Mouse (Mus musculus) forebrain, embryonic 15.5 days (tissue): ENCODE data around the gene Cct8. TPM values are rescaled to one million over a fixed set of nuclear protein-coding genes. Genes with fewer than 3 reads are reported as not detected.

Experiments used
- ATAC-seq: fragments of 200-750 bp; cut with Nextera tagmentation; replicated peaks from 2 replicates; pipeline ENCODE4 v1.8.0; 2017; ENCODE audit warnings: mild to moderate bottlenecking, moderate TSS enrichment, moderate library complexity
- H3K27ac ChIP-seq: fragments of 300-500 bp; sonication (generic); replicated peaks from 2 replicates; pipeline ENCODE4 v1.5.1; 2015; ENCODE audit warnings: mild to moderate bottlenecking, inconsistent platforms
- H3K27me3 ChIP-seq: fragments of 300-500 bp; sonication (generic); 2 replicates; pipeline ENCODE4 v1.6.1; 2015; ENCODE audit warnings: inconsistent platforms
- H3K36me3 ChIP-seq: fragments of 300-500 bp; sonication (generic); 2 replicates; pipeline ENCODE4 v1.6.1; 2015; ENCODE audit warnings: mild to moderate bottlenecking, inconsistent platforms
- H3K4me1 ChIP-seq: fragments of 300-500 bp; sonication (generic); 2 replicates; pipeline ENCODE4 v1.6.1; 2015; ENCODE audit warnings: inconsistent platforms
- H3K4me2 ChIP-seq: fragments of 300-500 bp; sonication (generic); replicated peaks from 2 replicates; pipeline ENCODE4 v1.6.1; 2015; ENCODE audit warnings: mild to moderate bottlenecking, inconsistent platforms
- H3K4me3 ChIP-seq: fragments of 300-500 bp; sonication (generic); 2 replicates; pipeline ENCODE4 v1.5.1; 2015; ENCODE audit warnings: mild to moderate bottlenecking, inconsistent platforms
- H3K9ac ChIP-seq: fragments of 300-500 bp; sonication (generic); replicated peaks from 2 replicates; pipeline ENCODE4 v1.6.1; 2015; ENCODE audit warnings: mild to moderate bottlenecking, inconsistent platforms
- H3K9me3 ChIP-seq: fragments of 300-500 bp; sonication (generic); 2 replicates; pipeline ENCODE4 v1.6.1; 2016; ENCODE audit warnings: inconsistent platforms
- WGBS: fragments of 180-500 bp; shearing (Covaris S2); methylation state at CpG from one replicate; pipeline ENCODE4 v1.1.7; 2015; ENCODE audit warnings: mixed read lengths; 5-methylcytosine and 5-hydroxymethylcytosine counted together
- polyA plus RNA-seq: library from polyadenylated mRNA; unstranded; fragments of >200 nt; fragmentation: Nextera tagmentation; extraction: Ambion mirVana; gene quantifications from 2 replicates; pipeline ENCODE4 v1.2.1, GENCODE M21; 2015

Cct8 gene
- polyA plus RNA-seq, 1 experiment from 2014 or later, result 454 TPM

DNA sequence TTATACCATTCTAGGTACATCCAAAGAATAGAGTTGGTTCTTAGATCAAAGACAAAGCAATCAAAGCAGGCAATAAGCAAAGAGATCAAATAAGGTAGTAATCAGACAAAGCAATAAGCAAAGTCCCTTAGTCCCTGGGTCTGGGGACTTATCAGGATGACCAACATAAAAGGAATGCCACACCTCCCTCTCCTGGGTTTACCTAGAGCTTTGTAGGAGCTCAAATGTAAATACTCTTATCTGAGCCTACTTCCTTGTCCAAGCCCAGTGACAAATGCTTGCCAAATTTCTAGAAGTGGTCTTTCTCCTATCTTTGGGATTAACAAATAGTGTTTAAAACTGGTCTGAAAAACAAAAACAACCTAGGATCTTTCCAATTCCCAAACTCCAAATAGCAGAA lies 52.4 kb downstream of the Cct8 start:
- Histone ChIP-seq H3K9ac (no peak overlapping the region), H3K27me3 (0 out of 2 replicates have a peak, but pooled peaks cover 4% of the 10 kb centered on the region), H3K4me2 (no peak overlapping the region), H3K36me3 (no peaks in the 10 kb centered on the region), H3K4me3 (no peak overlapping the region), H3K27ac (no peak overlapping the region), H3K4me1 (peaks cover 11% of the 10 kb centered on the region), H3K9me3 (no peaks in the 10 kb centered on the region)
- no peak for ATAC-seq

DNA sequence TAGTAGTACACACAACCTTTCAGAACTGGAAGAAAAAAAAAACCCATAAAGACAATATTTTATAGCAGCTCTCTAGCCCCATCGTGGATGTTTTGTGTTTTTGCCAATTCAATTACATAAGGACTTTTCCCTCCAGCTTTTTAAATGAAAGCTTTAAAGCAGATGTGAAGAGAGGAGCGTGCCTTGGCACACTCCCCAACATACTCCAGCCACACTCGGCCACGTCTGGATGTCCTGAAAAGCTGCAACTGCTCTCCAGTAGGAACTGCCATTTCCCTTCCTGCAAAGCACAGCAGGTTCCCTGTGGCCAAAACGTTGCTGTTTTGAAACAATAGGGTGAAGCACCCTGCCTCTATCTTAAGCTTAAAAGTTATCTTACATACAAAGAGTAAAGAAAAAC lies 53.4 kb downstream of the Cct8 start:
- no peak overlapping the region for H3K4me3 ChIP-seq
- no peaks in the 10 kb centered on the region for H3K36me3 ChIP-seq
- 57% methylated on average over 5 of the region's 5 CpGs for WGBS
- no peak for ATAC-seq
- no peak overlapping the region for H3K27ac ChIP-seq
- peaks cover 11% of the 10 kb centered on the region for H3K4me1 ChIP-seq
- H3K9me3 ChIP-seq, result no peaks in the 10 kb centered on the region
- H3K27me3 ChIP-seq, result 0 out of 2 replicates have a peak, but pooled peaks cover 4% of the 10 kb centered on the region
- H3K4me2 ChIP-seq, result no peak overlapping the region
- no peak overlapping the region for H3K9ac ChIP-seq

- Histone ChIP-seq H3K9ac (peak overlapping the region; percentile 95), H3K4me2 (peak overlapping the region; percentile 75), H3K36me3 (no peaks in the 10 kb centered on the region), H3K27me3 (0 out of 2 replicates have a peak, but pooled peaks cover 4% of the 10 kb centered on the region), H3K9me3 (no peaks in the 10 kb centered on the region), H3K4me1 (peaks cover 11% of the 10 kb centered on the region), H3K4me3 (peak overlapping the region; percentile 98), H3K27ac (no peak overlapping the region)
- no peak for ATAC-seq
- WGBS, result 22% methylated on average over 9 of the region's 9 CpGs
These were observed 54.6 kb downstream of the Cct8 start for GRCm38 (mm10) chr16:87441089-87441488.

- Histone ChIP-seq H3K27ac (peak within 1 kb of the TSS; percentile 97), H3K9ac (peak within 1 kb of the TSS; percentile 95), H3K36me3 (no peaks in the 10 kb centered on the region), H3K4me1 (peaks cover 11% of the 10 kb centered on the region), H3K27me3 (0 out of 2 replicates have a peak, but pooled peaks cover 4% of the 10 kb centered on the region), H3K4me3 (peak within 1 kb of the TSS; percentile 98), H3K9me3 (no peaks in the 10 kb centered on the region), H3K4me2 (peak within 1 kb of the TSS; percentile 75)
- under 1% methylated on average over 38 of the region's 38 CpGs for WGBS
- peak; percentile 97 for ATAC-seq
These were observed 55.4 kb downstream of the Cct8 start, which contains the start of gene Rwdd2b for GRCm38 (mm10) chr16:87440184-87440686. TSS of gene Rwdd2b (minus strand) at chr16:87440573.

GRCm38 (mm10) chr16:87438697-87439096 lies 57.0 kb downstream of the Cct8 start:
- no peaks in the 10 kb centered on the region for H3K36me3 ChIP-seq
- ATAC-seq, result no peak
- H3K4me1 ChIP-seq, result peaks cover 11% of the 10 kb centered on the region
- WGBS, result 91% methylated on average over 8 of the region's 8 CpGs
- no peaks in the 10 kb centered on the region for H3K9me3 ChIP-seq
- no peak overlapping the region for H3K4me2 ChIP-seq
- no peaks in the 10 kb centered on the region for H3K27me3 ChIP-seq
- no peak overlapping the region for H3K27ac ChIP-seq
- H3K9ac ChIP-seq, result no peak overlapping the region
- no peak overlapping the region for H3K4me3 ChIP-seq

DNA sequence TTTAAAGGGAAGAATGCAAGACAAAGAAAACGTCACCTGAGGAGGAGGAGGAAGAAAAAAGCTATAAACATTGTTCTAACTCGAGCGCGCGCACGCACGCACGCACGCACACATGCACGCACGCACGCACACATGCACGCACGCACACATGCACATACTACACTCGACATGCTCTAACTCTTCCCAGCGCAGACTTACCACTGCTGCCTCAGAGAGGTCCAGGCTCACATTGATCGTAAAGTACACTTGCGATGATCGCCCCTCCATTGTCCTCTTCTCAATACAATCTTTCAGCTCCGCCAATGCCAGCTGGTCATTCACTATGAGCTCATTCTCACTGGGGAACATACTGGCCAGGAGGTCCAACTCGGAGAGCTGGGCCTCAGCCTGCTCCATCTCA lies 58.6 kb downstream of the Cct8 start:
- H3K9me3 ChIP-seq, result no peaks in the 10 kb centered on the region
- H3K27ac ChIP-seq, result no peak overlapping the region
- H3K4me1 ChIP-seq, result peaks cover 11% of the 10 kb centered on the region
- H3K4me2 ChIP-seq, result no peak overlapping the region
- no peaks in the 10 kb centered on the region for H3K27me3 ChIP-seq
- no peaks in the 10 kb centered on the region for H3K36me3 ChIP-seq
- no peak overlapping the region for H3K4me3 ChIP-seq
- H3K9ac ChIP-seq, result no peak overlapping the region
- WGBS, result 92% methylated on average over 21 of the region's 21 CpGs
- ATAC-seq, result no peak

DNA sequence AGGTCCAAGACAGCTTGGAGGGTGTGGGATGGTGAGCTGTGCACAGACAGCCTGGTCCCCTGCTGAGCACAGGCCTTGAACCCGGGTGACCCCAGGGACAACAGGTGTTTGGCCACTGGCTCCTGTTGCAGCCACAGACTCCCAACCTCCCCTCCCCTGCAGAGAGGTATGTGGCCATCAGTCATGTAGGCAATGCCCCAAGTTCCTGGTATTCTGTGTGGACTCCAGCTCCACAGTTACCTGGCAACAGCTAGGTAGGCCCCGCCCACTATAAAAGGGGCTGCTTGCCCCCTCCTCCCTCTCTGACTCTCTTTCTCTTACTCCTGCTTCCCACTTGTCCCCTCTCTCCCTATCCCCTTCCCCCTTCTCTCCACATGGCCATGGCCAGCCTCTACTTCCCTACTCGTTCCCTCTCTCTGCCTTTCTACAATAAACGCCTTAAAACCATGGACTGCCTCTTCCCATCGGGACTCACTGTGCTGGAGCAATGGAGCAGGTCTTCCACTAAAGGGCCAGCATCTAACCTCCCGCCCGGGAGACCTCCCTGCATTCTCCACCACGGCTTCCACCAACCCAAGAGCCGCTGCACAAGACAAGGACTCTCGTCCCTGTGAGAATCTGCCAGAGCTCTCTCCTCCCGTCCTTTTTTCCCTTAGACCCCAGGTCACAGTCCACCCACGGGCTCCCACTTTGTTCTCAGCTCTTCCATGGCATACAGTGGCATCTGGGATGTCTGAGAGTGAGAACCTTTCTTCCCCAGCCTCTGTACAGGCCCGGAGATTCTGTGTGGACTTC lies 60.1 kb downstream of the Cct8 start:
- Histone ChIP-seq H3K4me3 (no peak overlapping the region), H3K27ac (no peak overlapping the region), H3K4me2 (no peak overlapping the region), H3K27me3 (no peaks in the 10 kb centered on the region), H3K4me1 (peaks cover 13% of the 10 kb centered on the region), H3K36me3 (no peaks in the 10 kb centered on the region), H3K9me3 (no peaks in the 10 kb centered on the region), H3K9ac (no peak overlapping the region)
- no peak for ATAC-seq
- WGBS, result 85% methylated on average over 13 of the region's 13 CpGs

DNA sequence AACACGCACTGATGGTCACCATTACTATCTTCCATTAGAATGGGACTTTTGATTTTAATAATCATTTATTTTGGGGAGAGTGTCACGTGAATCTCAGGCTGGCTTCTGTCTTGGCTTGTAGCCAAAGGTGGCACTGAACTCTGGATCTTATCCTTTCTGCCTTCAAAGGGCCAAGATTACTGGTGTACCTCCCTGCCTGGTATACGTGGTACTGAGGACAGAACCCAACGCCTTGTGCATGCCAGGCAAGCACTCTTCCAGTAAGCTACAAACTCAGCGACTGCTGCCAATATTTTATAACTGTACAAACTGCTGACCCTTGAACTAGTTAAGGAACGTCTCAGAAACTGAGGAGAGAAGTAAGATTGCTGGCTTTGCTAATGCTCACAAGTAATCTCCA lies 60.7 kb downstream of the Cct8 start:
- 86% methylated on average over 6 of the region's 6 CpGs for WGBS
- Histone ChIP-seq H3K4me1 (peaks cover 13% of the 10 kb centered on the region), H3K27ac (no peak overlapping the region), H3K27me3 (no peaks in the 10 kb centered on the region), H3K36me3 (no peaks in the 10 kb centered on the region), H3K9ac (no peak overlapping the region), H3K4me2 (no peak overlapping the region), H3K9me3 (no peaks in the 10 kb centered on the region), H3K4me3 (no peak overlapping the region)
- no peak for ATAC-seq

DNA sequence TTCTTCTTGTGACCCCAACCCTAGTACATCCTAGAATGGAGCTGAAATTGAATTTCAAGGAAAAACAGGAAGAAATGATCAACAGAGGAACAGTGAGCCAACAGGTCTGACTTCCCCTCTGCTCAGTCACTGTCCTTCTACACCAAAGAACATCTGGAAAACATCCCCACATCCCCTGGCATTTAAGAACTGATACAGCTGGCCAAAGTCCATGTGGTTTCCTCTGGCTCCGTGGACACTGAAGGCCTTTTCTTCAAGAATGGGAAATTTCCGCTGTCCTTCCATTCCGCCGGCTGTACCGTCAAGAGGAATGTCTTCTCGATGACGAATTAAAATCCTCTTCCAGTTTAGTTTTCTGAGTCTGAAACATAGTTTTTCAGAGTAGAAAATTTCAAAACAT lies 61.4 kb downstream of the Cct8 start:
- H3K36me3 ChIP-seq, result no peaks in the 10 kb centered on the region
- 93% methylated on average over 7 of the region's 7 CpGs for whole genome bisulfite sequencing
- H3K9me3 ChIP-seq, result no peaks in the 10 kb centered on the region
- H3K4me3 ChIP-seq, result no peak overlapping the region
- H3K4me1 ChIP-seq, result peaks cover 9% of the 10 kb centered on the region
- no peak overlapping the region for H3K9ac ChIP-seq
- no peak for ATAC-seq
- no peak overlapping the region for H3K4me2 ChIP-seq
- H3K27ac ChIP-seq, result no peak overlapping the region
- H3K27me3 ChIP-seq, result no peaks in the 10 kb centered on the region

Other genes starting within 250 kb of the Cct8 start
- gene N6amt1, start 141.7 kb downstream of the Cct8 start, polyA plus RNA-seq, result 16.2 and 16.3 TPM in 2 replicates
- 27.2 and 29.9 TPM in 2 replicates for gene Ltn1, start 63.3 kb downstream of the Cct8 start, polyA plus RNA-seq
- 10.4 and 11.3 TPM in 2 replicates for gene Rwdd2b, start 55.3 kb downstream of the Cct8 start, polyA plus RNA-seq
- gene Usp16, start 41.2 kb downstream of the Cct8 start, polyA plus RNA-seq, result 48.5 and 51.6 TPM in 2 replicates
- gene Map3k7cl, start 57.5 kb upstream of the Cct8 start, polyA plus RNA-seq, result 0.11 TPM in 1 of 2 replicates, not detected in the other
- 22.0 and 23.8 TPM in 2 replicates for gene Bach1, start 203.1 kb upstream of the Cct8 start, polyA plus RNA-seq